Mouse (Mus musculus): ENCODE measurements around the gene Sf3a1.
"Not testable (repeated sequence)": the region's sequence is repeated elsewhere in the genome, so short reads cannot be mapped to it uniquely, and the experiment has no call there.

The Sf3a1 gene

GRCm38 (mm10) chr11:4159808-4160708 is at the start of gene Sf3a1, which contains the start of gene Ccdc157:
TSS of gene Sf3a1 (plus strand) at chr11:4160350.
TSS of gene Ccdc157 (minus strand) at chr11:4160293.
- DNase-seq, result peak; percentile 98

DNA sequence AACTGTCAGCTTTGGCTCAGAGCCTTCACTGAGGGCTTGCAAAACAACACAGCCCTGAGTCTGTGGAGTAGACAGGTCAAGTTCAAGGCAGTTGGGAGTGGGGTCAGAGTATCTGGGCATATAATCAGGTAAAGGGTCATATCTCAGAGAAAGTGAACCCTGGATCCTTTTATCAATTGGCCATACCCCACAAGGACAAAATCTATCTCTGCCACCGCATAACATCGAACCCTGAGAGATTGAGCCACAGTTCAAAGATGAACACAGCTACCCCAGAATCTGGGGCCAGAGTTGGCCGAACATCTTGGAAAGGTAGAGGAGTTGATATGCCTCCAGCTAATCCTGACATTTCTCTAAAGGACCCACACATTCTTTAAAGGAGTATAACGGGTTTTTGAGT is 48.1 kb upstream of the Sf3a1 start:
- no peak for DNase-seq

- DNase-seq, result no peak
Measured at GRCm38 (mm10) chr11:4112861-4113260, 47.3 kb upstream of the Sf3a1 start.

DNA sequence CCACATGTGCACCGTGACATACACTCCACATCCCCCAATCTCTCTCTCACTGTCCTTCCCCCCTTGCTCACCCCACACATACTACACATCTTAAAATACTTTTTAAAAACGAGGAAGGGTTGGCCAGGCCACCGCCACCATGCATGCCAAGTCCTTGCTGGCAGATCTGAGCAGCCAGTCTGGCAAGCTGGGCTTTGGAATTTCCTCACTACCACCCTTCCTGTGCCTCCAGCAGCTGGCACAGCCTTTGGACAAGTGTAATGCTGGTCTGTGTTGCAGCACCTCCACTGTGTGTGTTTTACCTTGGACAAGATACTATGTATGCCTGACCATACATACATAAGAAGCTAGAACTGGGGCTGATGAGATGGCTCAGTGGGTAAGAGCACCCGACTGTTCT is 46.7 kb upstream of the Sf3a1 start:
- DNase-seq, result peak in 1 of 2 experiments; percentile 28

GRCm38 (mm10) chr11:4113970-4114369 is 46.2 kb upstream of the Sf3a1 start:
- no peak for DNase-seq

DNA sequence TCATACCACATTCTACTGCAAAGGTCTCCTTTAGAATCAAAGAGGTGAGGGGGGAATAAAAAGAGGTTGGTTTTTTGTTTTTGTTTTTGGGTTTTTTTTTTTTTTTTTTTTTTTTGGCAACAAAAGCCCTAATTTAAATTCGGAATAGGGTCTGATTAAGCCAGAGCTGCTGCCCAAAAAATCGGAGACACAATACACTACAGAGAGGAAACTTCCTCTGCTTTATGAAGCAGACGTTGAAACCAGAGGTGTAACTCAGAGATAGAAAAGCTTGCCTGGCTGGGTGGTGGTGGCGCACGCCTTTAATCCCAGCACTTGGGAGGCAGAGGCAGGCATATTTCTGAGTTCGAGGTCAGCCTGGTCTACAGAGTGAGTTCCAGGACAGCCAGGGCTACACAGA is 45.6 kb upstream of the Sf3a1 start:
- not testable (repeated sequence) for DNase-seq

DNA sequence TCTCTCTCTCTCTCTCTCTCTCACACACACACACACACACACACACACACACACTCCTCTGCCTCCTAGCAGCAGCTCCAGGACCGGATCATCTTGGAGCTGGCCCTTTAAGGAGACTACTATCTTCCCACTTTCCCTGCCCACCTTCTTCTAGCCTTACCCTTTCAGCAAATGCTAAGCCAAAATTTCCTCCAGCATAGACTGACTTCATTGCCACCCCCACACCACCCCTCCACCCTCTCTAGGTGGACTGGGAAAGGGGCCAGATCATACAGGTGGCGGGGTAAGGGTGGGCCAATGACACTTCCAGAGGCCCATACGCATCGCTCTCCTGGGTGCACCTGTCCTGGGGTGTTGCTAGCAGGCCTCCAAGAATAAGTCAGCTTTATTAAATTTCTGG is 44.7 kb upstream of the Sf3a1 start:
- DNase-seq, result no peak

DNA sequence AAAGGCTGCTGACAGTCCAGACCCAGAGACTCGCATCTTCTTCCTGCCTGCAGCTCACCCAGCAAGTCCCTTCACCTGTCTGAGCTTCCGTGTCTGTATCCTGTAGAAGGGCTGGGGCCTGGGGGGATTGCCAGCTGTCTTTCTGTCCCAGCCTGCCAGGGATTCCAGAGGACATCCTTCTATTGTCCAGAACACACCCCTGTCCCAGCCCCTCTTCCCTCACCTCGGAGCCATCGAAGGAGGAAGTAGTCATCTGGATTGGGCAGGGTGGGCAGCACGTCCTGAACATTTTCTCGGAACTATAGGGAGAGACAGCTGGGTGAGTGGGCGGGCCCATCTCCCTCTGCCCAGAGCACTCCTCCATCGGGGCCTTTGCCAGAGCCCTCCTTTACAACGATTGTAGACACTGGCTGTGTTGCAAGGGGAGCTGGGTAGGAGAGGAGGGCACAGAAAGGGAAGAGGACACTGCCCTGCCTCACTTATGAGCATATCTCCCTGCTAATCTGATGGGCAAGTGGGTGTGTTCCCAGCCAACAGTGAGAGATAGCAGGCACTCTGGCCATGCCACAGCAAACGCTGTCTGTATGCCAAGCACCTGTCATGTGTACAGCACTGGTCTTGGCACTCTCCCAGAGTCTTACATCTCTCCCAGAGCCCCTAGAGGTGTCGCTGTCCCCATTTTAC is 43.5 kb upstream of the Sf3a1 start:
- peak; percentile 40 to 55 for DNase-seq

GRCm38 (mm10) chr11:4117372-4118071 is 42.6 kb upstream of the Sf3a1 start:
- DNase-seq, result no peak

- DNase-seq, result peak; percentile 86 to 88
Measured at GRCm38 (mm10) chr11:4118081-4118921, 41.8 kb upstream of the Sf3a1 start.

DNA sequence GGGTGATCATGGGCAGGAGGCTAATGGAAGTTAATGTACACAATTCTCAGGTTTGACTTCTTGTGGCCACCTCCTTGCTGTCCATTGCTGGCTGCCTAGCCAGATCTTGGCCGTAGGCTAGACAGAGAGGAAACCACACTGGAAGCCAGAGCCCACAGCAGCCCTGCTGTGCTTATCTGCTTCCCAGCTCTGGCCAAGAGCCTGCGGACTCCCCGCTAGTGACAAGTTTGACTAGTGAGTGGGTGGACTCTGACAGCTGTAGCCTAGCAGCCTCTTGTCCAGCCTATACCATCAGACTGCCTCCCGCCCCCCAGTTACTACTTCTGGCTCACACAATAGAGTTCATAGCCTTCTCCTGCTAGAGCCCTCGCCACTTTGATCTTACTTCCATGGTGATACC is 40.5 kb upstream of the Sf3a1 start:
- no peak for DNase-seq

DNA sequence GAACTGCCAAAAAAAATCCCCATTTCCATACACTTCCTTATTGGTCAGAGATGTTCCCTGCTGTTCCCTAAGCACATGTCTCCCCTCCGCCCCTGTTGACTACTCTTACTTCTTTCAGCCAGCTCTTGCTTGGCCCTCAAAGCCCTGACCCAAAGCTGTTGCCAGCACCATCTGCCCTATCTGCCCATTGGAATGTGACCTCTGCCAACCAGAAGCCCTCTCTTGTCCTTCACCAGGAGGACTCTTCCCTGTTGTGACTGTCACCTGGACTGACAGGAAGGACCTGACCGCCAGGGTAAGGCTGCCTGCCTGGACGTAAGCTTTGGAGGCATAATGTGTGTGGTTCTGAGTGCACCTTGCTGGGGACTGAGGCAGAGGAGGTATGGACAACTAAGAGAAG is 38.5 kb upstream of the Sf3a1 start:
- DNase-seq, result no peak

- DNase-seq, result no peak
Measured at GRCm38 (mm10) chr11:4122226-4122625, 37.9 kb upstream of the Sf3a1 start.

DNA sequence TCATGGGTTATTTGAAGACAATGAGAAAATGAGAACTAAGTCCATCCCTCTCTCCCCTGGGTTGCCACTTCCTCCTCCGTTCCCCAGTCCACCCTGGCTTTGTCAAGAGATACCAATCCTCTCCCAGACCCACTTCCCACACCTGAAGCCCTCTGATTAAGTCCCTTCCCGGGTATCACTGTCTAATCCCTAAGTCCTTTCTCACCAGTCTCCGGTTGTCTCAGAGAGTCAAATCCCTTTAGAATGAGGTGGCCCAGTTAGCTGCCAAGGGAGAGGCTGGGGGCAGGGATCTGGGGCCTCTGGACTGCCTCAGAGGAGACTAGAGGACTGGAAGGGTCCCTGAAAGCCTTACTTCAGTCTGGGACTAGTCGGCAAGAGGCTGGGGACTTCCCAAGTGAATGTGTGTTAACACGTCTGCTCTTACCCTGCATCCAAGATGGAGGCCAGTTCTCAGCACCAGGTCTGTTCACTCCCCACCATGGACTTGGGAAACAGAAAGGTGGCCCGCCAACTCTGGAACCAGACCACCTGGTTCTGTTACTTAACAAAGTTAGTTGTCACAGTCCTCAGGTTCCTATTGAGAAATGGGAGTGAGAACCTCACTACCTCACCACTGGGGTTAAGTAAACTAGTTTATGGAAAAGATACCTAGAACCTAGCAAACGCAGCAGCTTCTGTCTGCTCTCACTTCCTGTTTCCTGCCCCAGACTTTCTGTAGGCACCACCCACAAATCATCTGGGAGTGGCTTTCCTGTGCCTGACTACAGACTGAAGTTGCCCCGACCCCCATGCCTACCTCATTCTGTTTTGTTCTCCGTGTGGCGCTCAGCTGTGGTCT is 37.2 kb upstream of the Sf3a1 start, which contains the start of gene Sec14l2:
Sec14l2 (minus strand) TSS at position 674 of the 838 bp plus-strand sequence.
- no peak for DNase-seq

DNA sequence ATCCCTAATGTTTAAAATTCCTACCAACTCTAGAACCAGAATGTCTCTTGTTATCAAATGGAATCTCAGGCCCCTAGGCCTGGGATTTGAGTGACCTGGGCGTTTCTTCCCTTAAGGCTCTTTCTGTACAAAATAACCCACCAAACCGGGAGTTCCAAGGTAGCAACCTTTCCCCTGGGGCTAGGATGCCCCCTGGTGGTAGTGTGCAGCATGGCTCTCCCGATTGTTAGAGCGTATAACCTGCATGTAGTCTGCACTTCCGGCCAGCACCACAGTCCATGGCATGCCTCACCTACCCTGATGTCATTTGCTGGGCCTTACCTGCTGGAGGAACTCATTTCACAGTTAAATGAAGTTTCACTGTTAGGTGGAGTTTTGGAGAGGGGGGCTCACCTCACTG is 36.2 kb upstream of the Sf3a1 start:
- peak; percentile 48 to 53 for DNase-seq

- no peak for DNase-seq
Measured at GRCm38 (mm10) chr11:4127059-4127458, 33.1 kb upstream of the Sf3a1 start.

DNA sequence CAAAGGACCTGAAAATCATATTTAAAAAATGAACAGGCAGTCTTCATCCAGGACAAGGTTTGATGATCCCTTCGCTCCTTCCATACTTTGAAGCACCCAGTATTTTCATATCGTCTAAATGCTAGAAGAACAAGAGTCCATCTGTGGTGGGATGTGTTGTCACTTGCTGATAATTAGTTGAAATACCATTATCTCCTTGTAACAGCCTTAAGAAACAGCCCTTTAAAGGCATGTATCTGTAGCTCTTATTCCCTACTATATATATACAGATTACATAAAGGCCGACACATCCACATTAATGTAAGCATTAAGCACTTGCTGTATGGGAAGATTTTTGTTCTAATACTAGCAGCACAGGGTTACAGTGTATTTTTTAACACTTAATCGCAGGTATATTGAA is 31.7 kb upstream of the Sf3a1 start:
- not testable (repeated sequence) for DNase-seq

GRCm38 (mm10) chr11:4133450-4133849 is 26.7 kb upstream of the Sf3a1 start:
- peak; percentile 28 to 39 for DNase-seq

DNA sequence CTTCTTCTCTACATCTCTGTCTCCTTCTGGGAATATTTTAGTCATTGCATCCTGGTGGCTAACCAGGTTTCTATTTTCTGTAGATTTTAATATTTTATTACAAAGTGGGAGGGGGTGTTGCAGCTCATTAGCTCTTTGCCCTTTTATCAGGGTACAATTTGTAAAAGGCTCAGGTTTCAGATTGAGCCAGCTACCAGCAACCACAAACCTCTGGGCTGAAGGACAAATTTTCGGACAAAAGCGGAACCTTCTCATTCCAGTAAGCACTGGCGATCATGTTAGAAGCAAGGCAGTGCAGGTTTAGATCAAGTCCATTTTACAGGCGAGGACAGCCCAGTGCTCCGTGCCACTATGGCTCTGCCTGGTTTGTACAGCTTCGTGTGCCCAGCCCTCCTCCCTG is 25.8 kb upstream of the Sf3a1 start:
- DNase-seq, result no peak

GRCm38 (mm10) chr11:4134986-4135935 is 24.9 kb upstream of the Sf3a1 start, which contains the start of gene Rnf215:
TSS of gene Rnf215 (plus strand) at chr11:4135202.
- DNase-seq, result peak; percentile 97 to 98

Data from cerebellum, postnatal 10 days (tissue).